Mouse (Mus musculus) embryonic facial prominence, embryonic 15.5 days (tissue): ENCODE results near the gene Poldip3. TPM values are rescaled to one million over a fixed set of nuclear protein-coding genes. Genes with fewer than 3 reads are reported as not detected.

Experiments
- ATAC-seq: fragments of 200-750 bp; cut with Nextera tagmentation; 2 replicates; pipeline ENCODE4 v1.8.0; 2017; ENCODE audit warnings: low read depth, moderate TSS enrichment; ENCODE audit not compliant: insufficient number of reproducible peaks, low FRiP score, low TSS enrichment
- H3K27ac ChIP-seq: fragments of 300-500 bp; sonication (generic); replicated peaks from 2 replicates; pipeline ENCODE4 v1.5.1; 2015; ENCODE audit warnings: mild to moderate bottlenecking, inconsistent platforms
- H3K27me3 ChIP-seq: fragments of 300-500 bp; sonication (generic); 2 replicates; pipeline ENCODE4 v1.6.1; 2015; ENCODE audit warnings: inconsistent platforms
- H3K36me3 ChIP-seq: fragments of 300-500 bp; sonication (generic); 2 replicates; pipeline ENCODE4 v1.6.1; 2015; ENCODE audit warnings: mild to moderate bottlenecking, inconsistent platforms
- H3K4me1 ChIP-seq: fragments of 300-500 bp; sonication (generic); 2 replicates; pipeline ENCODE4 v1.6.1; 2015; ENCODE audit warnings: inconsistent platforms
- H3K4me2 ChIP-seq: fragments of 300-500 bp; sonication (generic); replicated peaks from 2 replicates; pipeline ENCODE4 v1.6.1; 2015; ENCODE audit warnings: mild to moderate bottlenecking, inconsistent platforms
- H3K4me3 ChIP-seq: fragments of 300-500 bp; sonication (generic); replicated peaks from 2 replicates; pipeline ENCODE4 v1.5.1; 2015; ENCODE audit warnings: mild to moderate bottlenecking, inconsistent platforms
- H3K9ac ChIP-seq: fragments of 300-500 bp; sonication (generic); 2 replicates; pipeline ENCODE4 v1.6.1; 2015; ENCODE audit warnings: inconsistent platforms
- H3K9me3 ChIP-seq: fragments of 300-500 bp; sonication (generic); replicated peaks from 2 replicates; pipeline ENCODE4 v1.6.1; 2016; ENCODE audit warnings: inconsistent platforms
- WGBS: fragments of 180-500 bp; shearing (Covaris S2); methylation state at CpG from one replicate; pipeline ENCODE4 v1.1.7; 2015; 5-methylcytosine and 5-hydroxymethylcytosine counted together
- polyA plus RNA-seq: library from polyadenylated mRNA; unstranded; fragments of >200 nt; fragmentation: Nextera tagmentation; extraction: Ambion mirVana; gene quantifications from 2 replicates; pipeline ENCODE4 v1.2.1, GENCODE M21; 2015

Poldip3 gene
- polyA plus RNA-seq, 1 experiment from 2014 or later = 147 TPM

DNA sequence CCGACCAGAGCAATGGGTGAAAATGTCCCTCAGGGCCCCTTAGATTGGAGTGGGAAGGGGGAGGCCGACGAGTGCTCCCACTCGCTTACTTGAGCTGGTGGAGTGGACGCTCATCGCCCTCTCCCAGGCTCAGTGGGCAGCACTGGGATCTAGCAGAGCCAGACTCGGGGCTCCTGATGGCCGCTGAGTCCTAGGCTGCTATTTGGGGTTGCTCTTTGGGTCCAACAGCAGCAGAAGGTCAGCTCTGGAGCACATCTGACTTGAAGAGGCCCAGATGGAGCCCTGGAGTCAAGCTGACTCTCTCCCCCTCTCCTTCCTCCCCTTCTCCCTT, 48.9 kb downstream of the Poldip3 start:
- peak overlapping the region; percentile 66 for H3K9ac ChIP-seq
- no peaks in the 10 kb centered on the region; the same call in 1 of the 2 replicates for H3K27me3 ChIP-seq
- H3K27ac ChIP-seq = peak overlapping the region; percentile 60; the same call in 1 of the 2 replicates
- H3K4me3 ChIP-seq = peak overlapping the region; percentile 60
- WGBS = under 1% methylated on average over 8 of the region's 8 CpGs
- no peaks in the 10 kb centered on the region for H3K36me3 ChIP-seq
- peak overlapping the region; percentile 88 for H3K4me2 ChIP-seq
- no peaks in the 10 kb centered on the region for H3K9me3 ChIP-seq
- peaks cover 19% of the 10 kb centered on the region for H3K4me1 ChIP-seq
- ATAC-seq = no peak; the same call in none of the 2 replicates

DNA sequence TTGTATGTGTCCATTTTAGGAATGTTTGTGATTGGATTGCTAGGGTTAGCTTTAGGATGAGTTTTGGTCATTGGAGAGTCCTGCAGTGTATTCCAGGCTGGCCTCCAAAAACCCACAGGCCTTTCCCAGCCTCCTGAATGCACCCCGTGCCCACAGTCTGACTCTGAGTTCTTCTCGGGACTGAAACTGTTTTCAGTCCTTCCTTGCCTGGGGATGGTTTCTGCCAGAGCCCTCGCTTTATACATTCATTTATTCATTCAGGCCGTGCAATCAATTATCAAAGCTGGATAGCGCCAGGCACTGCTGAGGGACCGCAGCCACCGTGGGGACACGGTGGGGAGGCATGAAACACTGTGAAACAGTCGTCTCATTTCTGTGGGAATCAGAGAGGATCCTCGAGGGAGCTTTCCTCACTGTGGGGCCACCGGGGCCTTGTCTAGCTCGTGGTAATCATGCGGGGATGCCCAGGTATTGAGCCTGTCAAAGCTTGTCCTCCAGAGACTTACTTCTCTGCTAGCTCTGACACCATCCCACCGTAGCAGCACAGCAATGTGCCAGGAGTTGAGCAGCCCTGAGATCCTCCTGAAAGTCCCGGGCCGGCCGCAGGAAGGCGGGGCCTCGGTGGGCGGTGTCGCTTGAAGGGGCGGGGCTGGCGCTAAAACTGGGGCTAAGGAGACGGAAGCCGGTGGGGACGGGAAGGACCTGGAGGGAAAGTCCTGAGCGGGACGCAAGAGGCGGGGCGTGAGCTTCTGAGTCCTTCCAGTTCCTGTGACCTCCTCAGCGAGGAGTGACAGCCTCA, 49.5 kb downstream of the Poldip3 start:
- no peaks in the 10 kb centered on the region for H3K9me3 ChIP-seq
- H3K9ac ChIP-seq = peak overlapping the region; percentile 66
- peak overlapping the region; percentile 60; the same call in 1 of the 2 replicates for H3K27ac ChIP-seq
- 1% methylated on average over 31 of the region's 31 CpGs for WGBS
- no peaks in the 10 kb centered on the region; the same call in 1 of the 2 replicates for H3K27me3 ChIP-seq
- peak overlapping the region; percentile 60 for H3K4me3 ChIP-seq
- H3K4me1 ChIP-seq = peaks cover 19% of the 10 kb centered on the region
- H3K36me3 ChIP-seq = no peaks in the 10 kb centered on the region
- ATAC-seq = peak; percentile 83
- H3K4me2 ChIP-seq = peak overlapping the region; percentile 88

DNA sequence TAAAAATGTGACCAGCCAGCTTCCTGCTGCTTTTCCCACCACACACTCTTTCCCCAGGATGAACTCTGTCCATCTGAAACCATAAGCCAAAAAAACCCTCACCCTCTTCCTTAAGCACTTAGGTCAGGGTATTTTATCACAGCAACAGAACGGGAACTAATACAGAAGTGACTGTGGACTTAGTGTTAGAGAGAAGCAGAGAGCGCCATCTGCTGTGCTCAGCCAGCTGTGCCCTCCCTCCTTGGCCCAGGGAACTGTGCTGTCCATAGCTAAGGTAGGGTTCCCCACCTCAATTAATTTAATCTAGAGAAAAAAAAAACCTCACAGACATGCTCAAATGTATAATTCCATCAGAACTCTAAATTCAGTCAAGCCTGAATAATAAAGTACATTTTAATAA, 53.2 kb downstream of the Poldip3 start:
- H3K27me3 ChIP-seq = no peaks in the 10 kb centered on the region; the same call in 1 of the 2 replicates
- no peak overlapping the region for H3K9ac ChIP-seq
- H3K27ac ChIP-seq = no peak overlapping the region
- 51% methylated on average over 2 of the region's 2 CpGs for WGBS
- H3K4me2 ChIP-seq = no peak overlapping the region
- H3K4me3 ChIP-seq = no peak overlapping the region
- H3K4me1 ChIP-seq = peaks cover 22% of the 10 kb centered on the region
- no peak for ATAC-seq
- H3K9me3 ChIP-seq = no peaks in the 10 kb centered on the region
- no peaks in the 10 kb centered on the region for H3K36me3 ChIP-seq

DNA sequence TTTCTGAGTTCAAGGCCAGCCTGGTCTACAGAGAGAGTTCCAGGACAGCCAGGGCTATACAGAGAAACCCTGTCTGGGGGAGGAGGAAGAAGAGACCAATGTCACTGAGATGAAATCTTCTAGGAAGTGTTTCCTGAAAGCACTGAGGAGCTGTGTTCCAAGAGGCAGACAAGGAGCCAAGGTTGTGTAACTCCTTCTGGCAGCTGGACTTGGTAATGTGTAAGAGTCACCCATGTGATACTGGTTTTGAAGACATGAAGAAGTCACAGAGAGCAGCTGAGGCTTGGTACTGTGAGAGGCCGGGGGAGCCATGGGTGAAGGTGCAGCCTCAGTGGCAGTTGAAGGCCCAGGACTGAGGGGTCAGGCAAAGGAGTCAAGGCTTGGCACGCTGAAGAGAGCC, 55.5 kb downstream of the Poldip3 start:
- peaks cover 2% of the 10 kb centered on the region; the same call in 1 of the 2 replicates for H3K27me3 ChIP-seq
- H3K9me3 ChIP-seq = no peaks in the 10 kb centered on the region
- ATAC-seq = no peak
- no peaks in the 10 kb centered on the region for H3K36me3 ChIP-seq
- H3K4me2 ChIP-seq = no peak overlapping the region
- H3K4me3 ChIP-seq = no peak overlapping the region
- no peak overlapping the region for H3K9ac ChIP-seq
- peaks cover 22% of the 10 kb centered on the region for H3K4me1 ChIP-seq
- H3K27ac ChIP-seq = no peak overlapping the region
- WGBS = 83% methylated on average over 2 of the region's 2 CpGs

DNA sequence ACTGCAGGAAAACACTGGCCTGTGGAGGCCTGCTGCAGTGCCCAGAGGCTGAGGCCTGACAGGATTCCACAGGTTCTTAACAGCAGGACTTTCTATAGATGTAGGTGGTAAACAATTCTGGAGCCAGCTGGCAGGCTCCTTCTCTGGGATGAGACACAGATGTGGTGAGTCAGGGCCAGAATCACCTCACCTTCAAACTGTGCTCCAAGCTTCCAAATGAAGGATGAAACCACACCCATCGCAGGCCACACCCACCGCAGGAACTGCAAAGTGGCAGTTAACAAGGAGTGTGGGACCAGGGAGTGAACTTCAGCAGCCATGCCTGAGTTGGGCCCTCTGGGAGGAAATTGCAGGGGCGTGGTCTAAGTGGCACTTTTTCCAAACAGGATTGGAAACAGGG, 58.3 kb downstream of the Poldip3 start:
- WGBS = 46% methylated on average over 3 of the region's 3 CpGs
- H3K4me3 ChIP-seq = no peak overlapping the region
- peaks cover 25% of the 10 kb centered on the region for H3K4me1 ChIP-seq
- 0 out of 2 replicates have a peak, but pooled peaks have one; percentile 64 for ATAC-seq
- no peak overlapping the region for H3K9ac ChIP-seq
- H3K36me3 ChIP-seq = no peaks in the 10 kb centered on the region
- no peak overlapping the region for H3K4me2 ChIP-seq
- peak overlapping the region; percentile 48; the same call in 1 of the 2 replicates for H3K27ac ChIP-seq
- 0 out of 2 replicates have a peak, but pooled peaks cover 2% of the 10 kb centered on the region for H3K27me3 ChIP-seq
- H3K9me3 ChIP-seq = no peaks in the 10 kb centered on the region

DNA sequence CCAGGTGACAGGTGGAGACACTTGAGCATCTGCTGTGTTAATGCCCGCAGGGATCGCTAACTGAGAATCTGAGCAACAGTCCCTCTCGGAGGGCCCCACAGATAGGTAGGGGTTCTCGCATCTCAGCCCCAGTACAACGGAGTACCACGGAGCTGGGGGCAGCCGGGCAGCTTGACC, 59.9 kb downstream of the Poldip3 start, which contains the start of gene Serhl:
Gene Serhl (plus strand): TSS at position 78 of the 177 bp plus-strand sequence.
- no peaks in the 10 kb centered on the region for H3K9me3 ChIP-seq
- WGBS = 15% methylated on average over 7 of the region's 7 CpGs
- H3K9ac ChIP-seq = no peak within 1 kb of the TSS
- peaks cover 29% of the 10 kb centered on the region for H3K4me1 ChIP-seq
- H3K36me3 ChIP-seq = no peaks in the 10 kb centered on the region
- H3K4me3 ChIP-seq = no peak within 1 kb of the TSS
- H3K4me2 ChIP-seq = peak within 1 kb of the TSS; percentile 24; the same call in 1 of the 2 replicates
- 0 out of 2 replicates have a peak, but pooled peaks cover 2% of the 10 kb centered on the region for H3K27me3 ChIP-seq
- no peak for ATAC-seq
- no peak within 1 kb of the TSS for H3K27ac ChIP-seq

DNA sequence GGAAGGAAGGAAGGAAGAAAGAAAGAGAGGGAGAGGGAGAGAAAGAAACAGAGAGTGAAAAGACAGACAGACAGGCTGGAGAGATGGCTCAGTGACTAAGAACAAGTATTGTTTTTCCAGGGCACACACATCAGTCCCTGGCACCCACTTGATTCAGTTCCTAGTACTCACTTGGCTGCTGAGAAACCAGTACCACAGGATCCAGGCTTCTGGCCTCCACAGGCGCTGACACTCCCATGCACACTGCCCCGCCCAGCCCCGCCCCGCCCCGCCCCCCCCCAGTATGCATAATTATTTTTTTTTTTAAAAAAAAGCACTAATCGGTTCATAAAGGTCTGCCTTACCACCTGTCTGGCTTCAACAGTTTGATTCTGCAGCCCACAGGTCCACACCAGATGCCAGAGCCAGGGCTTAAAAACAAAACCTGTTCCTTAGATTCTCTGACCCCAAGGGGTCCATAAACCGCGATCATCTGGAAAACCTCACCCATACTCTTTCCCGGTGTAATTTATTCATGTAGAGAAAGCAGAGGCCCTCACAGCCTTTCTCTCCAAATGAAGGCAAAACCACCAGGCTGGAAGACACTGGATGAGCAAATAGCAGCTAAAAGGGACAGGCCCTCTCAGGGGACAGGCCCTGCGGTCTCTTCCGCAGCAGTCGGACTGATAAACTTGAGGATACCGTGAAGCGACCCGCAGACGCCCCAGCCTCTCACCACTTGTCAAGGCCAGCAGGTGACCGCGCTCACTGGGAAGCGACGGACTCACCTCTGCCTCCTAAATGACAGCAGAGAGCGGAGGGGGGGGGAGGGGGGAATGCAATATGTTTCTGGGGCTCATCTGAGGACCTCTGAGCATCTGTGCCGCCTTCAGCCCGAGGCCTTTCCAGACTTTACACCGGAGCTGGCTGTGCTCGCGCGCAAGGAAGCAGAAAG, 60.4 kb downstream of the Poldip3 start:
- H3K9ac ChIP-seq = no peak overlapping the region
- no peak for ATAC-seq
- H3K4me2 ChIP-seq = peak overlapping the region; percentile 24; the same call in 1 of the 2 replicates
- 10% methylated on average over 27 of the region's 27 CpGs for WGBS
- no peak overlapping the region for H3K27ac ChIP-seq
- H3K36me3 ChIP-seq = no peaks in the 10 kb centered on the region
- peaks cover 35% of the 10 kb centered on the region for H3K4me1 ChIP-seq
- H3K4me3 ChIP-seq = no peak overlapping the region
- no peaks in the 10 kb centered on the region for H3K9me3 ChIP-seq
- H3K27me3 ChIP-seq = 0 out of 2 replicates have a peak, but pooled peaks cover 2% of the 10 kb centered on the region

DNA sequence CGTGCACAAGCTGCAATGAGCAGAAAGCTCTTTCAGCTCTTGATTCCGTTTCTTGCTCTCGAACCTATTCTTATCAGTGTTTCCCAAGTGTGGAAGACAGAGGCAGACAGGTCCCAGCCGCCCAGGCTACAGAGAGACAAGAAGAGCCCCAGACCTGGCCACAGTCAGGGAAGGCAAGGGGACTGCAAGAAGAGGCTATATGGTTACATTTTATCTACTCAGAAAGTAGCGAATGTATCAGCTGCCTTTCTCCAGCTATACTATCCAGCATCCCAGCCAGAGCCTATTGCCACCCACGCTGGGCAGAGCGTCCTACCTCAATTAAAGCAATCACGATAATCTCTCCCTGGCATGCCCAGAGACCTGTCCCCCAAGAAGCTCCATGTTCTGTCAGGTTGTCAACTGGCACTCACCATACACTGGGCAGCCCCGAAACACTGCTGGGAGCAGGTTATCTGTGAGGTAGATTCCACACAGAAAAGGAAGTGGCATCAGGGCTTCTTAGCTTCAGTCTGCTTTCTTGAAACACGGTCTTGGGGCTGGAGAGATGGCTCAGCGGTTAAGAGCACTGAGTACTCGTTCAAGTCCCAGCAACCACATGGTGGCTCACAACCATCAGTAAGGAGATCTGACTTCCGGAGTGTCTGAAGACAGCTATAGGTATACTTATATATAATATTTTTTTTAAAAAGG, 62.4 kb downstream of the Poldip3 start:
- no peaks in the 10 kb centered on the region for H3K36me3 ChIP-seq
- no peaks in the 10 kb centered on the region for H3K9me3 ChIP-seq
- 82% methylated on average over 13 of the region's 13 CpGs for WGBS
- no peak for ATAC-seq
- H3K27ac ChIP-seq = no peak overlapping the region
- H3K9ac ChIP-seq = no peak overlapping the region
- no peak overlapping the region for H3K4me3 ChIP-seq
- peaks cover 36% of the 10 kb centered on the region for H3K4me1 ChIP-seq
- H3K4me2 ChIP-seq = no peak overlapping the region
- H3K27me3 ChIP-seq = 0 out of 2 replicates have a peak, but pooled peaks cover 2% of the 10 kb centered on the region

DNA sequence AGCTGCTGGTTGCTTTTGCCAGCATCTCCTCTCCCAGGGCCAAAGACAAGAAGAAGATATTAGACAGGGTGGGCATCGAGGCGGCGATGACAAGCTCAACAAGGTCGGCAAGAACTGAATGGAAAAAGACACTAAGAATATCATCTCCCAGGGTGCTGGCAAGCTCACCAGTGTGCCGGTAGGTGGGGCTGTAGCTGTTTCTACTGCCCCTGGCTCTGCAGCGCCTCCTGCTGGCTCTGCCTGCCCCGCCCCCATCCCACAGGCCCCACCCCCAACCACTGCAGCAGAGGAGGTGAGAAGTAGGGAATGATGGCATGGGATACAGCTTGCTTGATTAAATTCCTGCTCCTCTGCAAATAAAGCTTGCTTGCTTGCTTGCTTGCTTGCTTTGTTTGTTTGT, 63.3 kb downstream of the Poldip3 start:
- ATAC-seq = no peak
- no peak overlapping the region for H3K27ac ChIP-seq
- 32% methylated on average over 7 of the region's 7 CpGs for WGBS

DNA sequence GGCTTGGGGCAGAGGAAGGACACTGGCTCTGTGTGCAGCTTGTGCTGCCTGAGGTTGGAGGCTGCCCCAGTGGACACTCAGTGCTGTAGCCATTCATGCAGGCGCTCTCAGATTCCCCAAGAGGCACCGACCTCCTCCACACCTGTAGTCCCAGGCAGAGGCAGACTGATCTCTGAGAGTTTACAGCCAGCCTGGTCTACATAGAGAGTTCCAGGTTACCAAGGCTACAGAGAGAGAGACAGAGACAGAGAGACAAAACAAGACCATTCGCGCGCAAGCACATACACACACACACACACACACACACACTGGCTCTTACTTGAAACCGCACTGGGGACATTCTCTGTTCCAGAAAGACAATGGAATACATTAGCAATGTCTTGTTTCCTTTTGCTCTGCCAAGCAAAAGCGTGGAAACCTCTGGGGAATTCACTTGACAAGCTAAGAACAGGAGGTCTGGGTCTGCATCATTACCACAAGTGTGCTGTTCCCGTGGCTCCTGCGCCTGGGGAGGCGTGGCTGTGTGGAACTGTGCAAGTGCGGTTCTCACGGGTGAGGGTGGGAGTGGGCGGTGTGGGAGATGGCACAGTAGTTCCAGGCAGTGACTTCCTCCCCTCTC, 65.1 kb downstream of the Poldip3 start:
- H3K27me3 ChIP-seq = 0 out of 2 replicates have a peak, but pooled peaks cover under 1% of the 10 kb centered on the region
- H3K9ac ChIP-seq = no peak overlapping the region
- WGBS = 40% methylated on average over 13 of the region's 13 CpGs
- H3K4me3 ChIP-seq = no peak overlapping the region
- peaks cover 18% of the 10 kb centered on the region for H3K4me1 ChIP-seq
- H3K4me2 ChIP-seq = peak overlapping the region; percentile 15; the same call in 1 of the 2 replicates
- H3K27ac ChIP-seq = no peak overlapping the region
- H3K36me3 ChIP-seq = no peaks in the 10 kb centered on the region
- H3K9me3 ChIP-seq = no peaks in the 10 kb centered on the region
- ATAC-seq = peak; percentile 65; the same call in 1 of the 2 replicates

More for the DNA sequence above, 63.3 kb downstream of the Poldip3 start:
- H3K27me3 ChIP-seq = 0 out of 2 replicates have a peak, but pooled peaks cover 2% of the 10 kb centered on the region
- H3K9ac ChIP-seq = no peak overlapping the region
- no peaks in the 10 kb centered on the region for H3K9me3 ChIP-seq
- H3K4me2 ChIP-seq = no peak overlapping the region
- H3K4me1 ChIP-seq = peaks cover 34% of the 10 kb centered on the region
- no peaks in the 10 kb centered on the region for H3K36me3 ChIP-seq
- H3K4me3 ChIP-seq = no peak overlapping the region
